25 mouse cellular contexts compared by ENCODE assay signal in genomic region chr11:61164366-61164765, GRCm38 (mm10). TPM values are rescaled to one million over a fixed set of nuclear protein-coding genes. Genes with fewer than 3 reads are reported as not detected.
"Had no signal": no experiment of that assay in that cellular context is flagged by ENCODE, and none has a peak within 500 bp of the region (broad histone marks: within the 10 kb centered on the region; RNA-seq: fewer than 3 reads in every experiment).

No protein-coding gene starts in this region.

- H3K4me2 ChIP-seq: lung, embryonic 15.5 days; midbrain, embryonic 11.5 days; midbrain, embryonic 13.5 days; midbrain, embryonic 15.5 days; neural tube, embryonic 13.5 days; neural tube, embryonic 15.5 days had no signal

- H3K4me3 ChIP-seq: lung, embryonic 15.5 days; megakaryocyte, embryonic 14.5 days; midbrain, embryonic 13.5 days; midbrain, embryonic 15.5 days; myocyte; neural tube, embryonic 13.5 days; neural tube, embryonic 15.5 days had no signal

- H3K9ac ChIP-seq: liver, postnatal 0 days; lung, embryonic 15.5 days; midbrain, embryonic 13.5 days; midbrain, embryonic 15.5 days; neural tube, embryonic 13.5 days; neural tube, embryonic 15.5 days had no signal

- H3K9me3 ChIP-seq: lung, embryonic 15.5 days; megakaryocyte, embryonic 14.5 days; midbrain, embryonic 13.5 days; midbrain, embryonic 15.5 days; neural tube, embryonic 13.5 days; neural tube, embryonic 15.5 days had no signal

- DNase-seq: liver, postnatal 0 days; lung, adult 2 months; lung, postnatal 14 days; lung, postnatal 36 days; retina, postnatal 1 day; right cerebral cortex, adult 18-20 months; right cerebral cortex, postnatal 25 days; right cerebral cortex, postnatal 4 days; spleen, adult 18-20 months; thymus, adult 18-20 months; thymus, postnatal 14 days; thymus, postnatal 36 days had no signal

- ATAC-seq: liver, postnatal 0 days; lung, postnatal 0 days; midbrain, embryonic 13.5 days; midbrain, embryonic 15.5 days had no signal

- H3K27ac ChIP-seq: lung, embryonic 15.5 days; macrophage; midbrain, embryonic 13.5 days; midbrain, embryonic 15.5 days; neural tube, embryonic 13.5 days; neural tube, embryonic 15.5 days had no signal

- H3K27me3 ChIP-seq: lung, embryonic 15.5 days; megakaryocyte, embryonic 14.5 days; midbrain, embryonic 13.5 days; midbrain, embryonic 15.5 days; neural tube, embryonic 13.5 days; neural tube, embryonic 15.5 days had no signal

RNA-seq across cellular contexts. Expression of gene Aldh3a1, which starts 43.0 kb away (rescaled TPM):
- total RNA-seq: megakaryocyte progenitor cell, adult 5-6 weeks had no signal
- polyA plus RNA-seq: macrophage; midbrain, embryonic 11.5 days; midbrain, embryonic 13.5 days; neural tube, embryonic 11.5 days; neural tube, embryonic 13.5 days; stomach, embryonic 14.5 days had no signal
